Mouse (Mus musculus) liver, embryonic 11.5 days (tissue): ENCODE data around the gene Cym. TPM values are rescaled to one million over a fixed set of nuclear protein-coding genes. Genes with fewer than 3 reads are reported as not detected.

Experiments
- ATAC-seq: fragments of 200-750 bp; cut with Nextera tagmentation; replicated peaks from 2 replicates; pipeline ENCODE4 v1.8.0; 2017; ENCODE audit warnings: moderate number of reproducible peaks, mild to moderate bottlenecking, moderate TSS enrichment, moderate library complexity; ENCODE audit not compliant: low FRiP score
- DNase-seq: peaks from one replicate; pipeline ENCODE4 v3.0.0-alpha.2; 2017; ENCODE audit warnings: low spot score
- H3K27ac ChIP-seq: fragments of 300-500 bp; sonication (generic); 2 replicates; pipeline ENCODE4 v1.5.1; 2014; ENCODE audit warnings: mild to moderate bottlenecking, low read depth, low read length, control low read depth
- H3K27me3 ChIP-seq: fragments of 300-500 bp; sonication (generic); replicated peaks from 2 replicates; pipeline ENCODE4 v1.6.1; 2014; ENCODE audit warnings: low read length, mixed read lengths; ENCODE audit not compliant: control insufficient read depth, insufficient read depth
- H3K36me3 ChIP-seq: fragments of 300-500 bp; sonication (generic); 2 replicates; pipeline ENCODE4 v1.6.1; 2014; ENCODE audit warnings: mild to moderate bottlenecking, low read length, moderate library complexity, mixed read lengths; ENCODE audit not compliant: control insufficient read depth, insufficient read depth
- H3K4me1 ChIP-seq: fragments of 300-500 bp; sonication (generic); replicated peaks from 2 replicates; pipeline ENCODE4 v1.6.1; 2014; ENCODE audit warnings: low read length, mixed read lengths; ENCODE audit not compliant: control insufficient read depth, insufficient read depth
- H3K4me2 ChIP-seq: fragments of 300-500 bp; sonication (generic); 2 replicates; pipeline ENCODE4 v1.6.1; 2014; ENCODE audit warnings: mild to moderate bottlenecking, control low read depth, moderate library complexity
- H3K4me3 ChIP-seq: fragments of 300-500 bp; sonication (generic); 2 replicates; pipeline ENCODE4 v1.5.1; 2014; ENCODE audit warnings: low read depth, low read length, control low read depth
- H3K9ac ChIP-seq: fragments of 300-500 bp; sonication (generic); 2 replicates; pipeline ENCODE4 v1.6.1; 2014; ENCODE audit warnings: low read depth, low read length, control low read depth
- H3K9me3 ChIP-seq: fragments of 300-500 bp; sonication (generic); 2 replicates; pipeline ENCODE4 v1.6.1; 2016; ENCODE audit warnings: low read length, inconsistent platforms, mixed read lengths; ENCODE audit not compliant: control insufficient read depth
- WGBS: fragments of 180-500 bp; shearing (Covaris S2); extraction: QIAGEN DNeasy Blood & Tissue Kit; methylation state at CpG from one replicate; pipeline ENCODE4 v1.1.7; 2014; 5-methylcytosine and 5-hydroxymethylcytosine counted together
- polyA plus RNA-seq: library from polyadenylated mRNA; unstranded; fragments of >200 nt; fragmentation: Nextera tagmentation; extraction: Ambion mirVana; gene quantifications from 2 replicates; pipeline ENCODE4 v1.2.1, GENCODE M21; 2014

The Cym gene
- polyA plus RNA-seq, 1 experiment from 2014 or later: 0.27 TPM

- Histone ChIP-seq H3K4me3 (no peak overlapping the region), H3K36me3 (no peaks in the 10 kb centered on the region), H3K9ac (no peak overlapping the region), H3K4me1 (no peaks in the 10 kb centered on the region), H3K4me2 (no peak overlapping the region), H3K9me3 (no peaks in the 10 kb centered on the region), H3K27ac (no peak overlapping the region), H3K27me3 (no peaks in the 10 kb centered on the region)
- 60% methylated on average over 2 of the region's 2 CpGs for WGBS
- DNase-seq (no peak), ATAC-seq (no peak)
These were observed 52.0 kb downstream of the Cym start for GRCm38 (mm10) chr3:107169552-107169951.

GRCm38 (mm10) chr3:107162741-107163140 lies 58.8 kb downstream of the Cym start:
- no peak overlapping the region for H3K4me3 ChIP-seq
- no peak for DNase-seq
- H3K9me3 ChIP-seq: no peaks in the 10 kb centered on the region
- H3K4me2 ChIP-seq: no peak overlapping the region
- no peaks in the 10 kb centered on the region for H3K36me3 ChIP-seq
- ATAC-seq: no peak
- 87% methylated on average over 2 of the region's 2 CpGs for WGBS
- H3K27ac ChIP-seq: no peak overlapping the region
- H3K4me1 ChIP-seq: no peaks in the 10 kb centered on the region
- no peak overlapping the region for H3K9ac ChIP-seq
- H3K27me3 ChIP-seq: peaks cover 7% of the 10 kb centered on the region; the same call in 1 of the 2 replicates

Other genes starting within 250 kb of the Cym start
- gene Kcna3, start 185.6 kb downstream of the Cym start, polyA plus RNA-seq: 3.4 and 3.6 TPM in 2 replicates
- 0.05 and 0.08 TPM in 2 replicates for gene Kcna2, start 120.6 kb downstream of the Cym start, polyA plus RNA-seq
- not detected in 2 replicates for gene Kcna10, start 38.7 kb downstream of the Cym start, polyA plus RNA-seq
- gene A630076J17Rik, start 8.9 kb upstream of the Cym start, polyA plus RNA-seq: not detected in 2 replicates
- not detected in 2 replicates for gene Prok1, start 18.0 kb upstream of the Cym start, polyA plus RNA-seq
- 172 and 185 TPM in 2 replicates for gene Lamtor5, start 57.1 kb upstream of the Cym start, polyA plus RNA-seq
- 1.4 and 1.9 TPM in 2 replicates for gene Slc16a4, start 69.5 kb upstream of the Cym start, polyA plus RNA-seq
- gene Rbm15, start 111.9 kb upstream of the Cym start, polyA plus RNA-seq: 16.3 and 16.9 TPM in 2 replicates
- 0.04 and 0.05 TPM in 2 replicates for gene Kcnc4, start 237.8 kb upstream of the Cym start, polyA plus RNA-seq